Mouse (Mus musculus) layer of hippocampus, postnatal 10 days (tissue): Measurements from ENCODE around the gene Mrps30. TPM values are rescaled to one million over a fixed set of nuclear protein-coding genes. Genes with fewer than 3 reads are reported as not detected.
"Not testable (repeated sequence)": the region's sequence is repeated elsewhere in the genome, so short reads cannot be mapped to it uniquely, and the experiment has no call there.

Experiments used
- DNase-seq, 2 experiments: peaks; one replicate each; pipeline ENCODE4 v3.0.0; 2021; ENCODE audit warnings: low spot score in 2 of 2
- long read RNA-seq: library from polyadenylated mRNA; stranded (forward); transcript quantifications from one replicate; pipeline ENCODE4 v2.0.0, GENCODE M21; 2023
- total RNA-seq, 2 experiments: library from RNA; stranded (reverse); gene quantifications; 2 replicates each; pipeline ENCODE4 v1.2.3; 2021

The Mrps30 gene
- total RNA-seq = 10 to 100 TPM; 15.6 to 16.5 TPM
- long read RNA-seq, transcript Mrps30-201 (5 exons, 3,319 nt) = major isoform, 65 of 71 reads
- long read RNA-seq, partial matches to known transcripts = 1 of 71 reads
- long read RNA-seq, other reads (novel, unspliced or antisense) = 5 of 71 reads

- DNase-seq = peak; percentile 96
Measured at GRCm38 (mm10) chr13:118386511-118387447, at the start of gene Mrps30, which contains the start of gene B430218F22Rik. TSS of gene Mrps30 (minus strand) at chr13:118387252. TSS of gene B430218F22Rik (plus strand) at chr13:118386630.

DNA sequence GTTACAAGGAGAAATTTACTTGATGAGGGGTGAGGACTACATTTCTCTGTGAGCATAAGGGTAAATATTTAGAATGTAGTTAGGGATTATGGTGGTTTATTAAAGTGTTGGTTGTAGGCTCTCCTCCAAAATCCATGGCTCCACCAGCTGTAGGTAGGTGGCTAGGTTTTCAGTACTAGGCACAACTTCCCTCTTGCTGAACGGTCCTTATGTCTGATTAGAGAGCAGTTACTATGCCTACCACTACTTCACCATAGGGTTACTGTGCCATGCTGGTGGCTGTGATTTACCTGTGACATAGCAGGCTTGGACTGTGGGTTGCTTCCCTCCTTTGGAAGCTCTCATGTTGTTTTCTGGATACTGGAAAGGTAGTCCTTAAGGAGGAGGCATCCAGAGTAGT is 33.8 kb upstream of the Mrps30 start:
- no peak for DNase-seq

DNA sequence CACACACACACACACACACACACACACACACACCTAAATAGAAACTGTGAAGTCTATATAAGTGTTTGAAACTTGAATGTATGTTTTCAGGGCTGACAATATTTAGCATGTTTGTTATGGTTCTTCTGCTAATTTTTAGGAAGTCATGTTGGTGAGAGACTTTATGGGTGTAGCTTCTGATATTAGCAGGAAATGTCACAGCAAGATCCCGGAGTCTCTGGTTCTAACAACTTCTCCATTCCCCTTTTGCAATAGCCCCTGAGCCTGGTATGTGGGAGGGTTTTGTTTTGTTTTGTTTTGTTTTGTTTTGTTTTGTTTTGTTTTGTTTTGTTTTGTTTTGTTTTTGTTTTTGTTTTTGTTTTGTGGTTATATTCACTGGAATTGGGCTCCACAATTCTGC is 33.4 kb upstream of the Mrps30 start:
- DNase-seq = no peak

GRCm38 (mm10) chr13:118418163-118418562 is 31.1 kb upstream of the Mrps30 start:
- no peak for DNase-seq

GRCm38 (mm10) chr13:118411297-118411992 is 24.4 kb upstream of the Mrps30 start:
- no peak for DNase-seq

- DNase-seq = no peak
Measured at GRCm38 (mm10) chr13:118403544-118403943, 16.5 kb upstream of the Mrps30 start.

GRCm38 (mm10) chr13:118400340-118400739 is 13.3 kb upstream of the Mrps30 start:
- DNase-seq = no peak

GRCm38 (mm10) chr13:118395803-118396202 is 8.8 kb upstream of the Mrps30 start:
- DNase-seq = no peak

DNA sequence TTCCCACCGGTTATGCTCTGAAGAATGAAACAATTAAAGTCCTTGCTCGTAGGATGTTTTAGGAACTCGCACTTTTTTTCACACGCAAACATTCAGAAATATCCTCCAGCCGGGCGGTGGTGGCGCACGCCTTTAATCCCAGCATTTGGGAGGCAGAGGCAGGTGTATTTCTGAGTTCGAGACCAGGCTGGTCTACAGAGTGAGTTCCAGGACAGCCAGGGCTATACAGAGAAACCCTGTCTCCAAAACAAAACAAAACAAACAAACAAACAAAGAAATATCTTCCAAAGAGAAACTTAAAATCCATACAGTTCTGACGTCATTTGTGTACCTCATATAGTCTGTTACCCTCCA is 373 bp upstream of the Mrps30 start:
- DNase-seq = not testable (repeated sequence)

DNA sequence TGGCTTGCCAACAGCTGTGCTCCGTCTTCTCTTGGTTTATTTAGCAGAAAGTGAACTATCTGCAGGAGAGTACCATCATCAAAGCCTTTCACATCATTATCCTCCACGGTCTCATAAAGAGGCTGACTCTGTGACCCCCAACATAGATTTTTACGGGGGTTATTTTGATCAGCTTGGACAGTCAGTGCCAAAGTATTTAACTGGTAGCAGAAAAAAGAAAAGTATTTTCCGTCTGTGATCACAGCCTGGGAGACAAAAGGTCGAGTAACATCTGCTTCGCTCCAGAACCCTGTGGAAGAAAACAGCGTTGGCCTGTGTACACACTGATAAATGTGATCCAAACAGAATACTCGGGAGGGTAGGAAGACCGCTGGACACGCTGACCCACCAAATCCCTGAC is 6.7 kb downstream of the Mrps30 start:
- DNase-seq = no peak

- DNase-seq = peak; percentile 64 to 68
Measured at GRCm38 (mm10) chr13:118379155-118379554, 7.9 kb downstream of the Mrps30 start.

GRCm38 (mm10) chr13:118372871-118373270 is 14.2 kb downstream of the Mrps30 start:
- DNase-seq = no peak

GRCm38 (mm10) chr13:118365774-118366173 is 21.3 kb downstream of the Mrps30 start:
- no peak for DNase-seq

DNA sequence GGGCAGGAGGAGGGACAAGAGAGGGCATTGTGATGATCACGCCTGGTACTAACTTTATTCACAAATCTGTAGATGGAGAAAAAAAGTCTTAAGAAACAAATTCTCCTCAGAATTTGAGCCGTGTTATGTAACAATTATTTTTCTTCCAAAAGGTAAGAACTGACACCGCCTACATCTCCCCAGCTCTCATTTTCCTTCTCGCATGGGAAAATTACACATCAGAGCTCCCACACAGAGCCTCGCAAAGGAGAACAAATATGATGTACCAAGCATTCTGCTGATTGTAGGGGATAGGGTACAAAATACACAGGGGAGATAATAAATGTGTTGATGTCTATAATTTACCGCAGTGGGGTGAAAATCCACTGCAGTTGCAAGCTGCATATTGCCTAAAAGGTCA is 23.7 kb downstream of the Mrps30 start:
- no peak for DNase-seq

- no peak for DNase-seq
Measured at GRCm38 (mm10) chr13:118350870-118351269, 36.2 kb downstream of the Mrps30 start.

GRCm38 (mm10) chr13:118350257-118350656 is 36.8 kb downstream of the Mrps30 start:
- no peak for DNase-seq

Other genes starting within 250 kb of the Mrps30 start
- under 1 TPM; 0.48 to 0.96 TPM for gene B430218F22Rik, start 622 bp downstream of the Mrps30 start, total RNA-seq